Mouse (Mus musculus): ENCODE measurements around the gene Meis1. TPM values are rescaled to one million over a fixed set of nuclear protein-coding genes. Genes with fewer than 3 reads are reported as not detected.

Meis1 gene
- total and polyA plus RNA-seq, 3 experiments, result 8.2 to 16.5 TPM; not detected in 1

GRCm38 (mm10) chr11:18982331-18982730, 36.5 kb downstream of the Meis1 start:
- Histone ChIP-seq H3K27me3 (ENCODE audit: control insufficient read depth in 1 of 2, insufficient read depth in 2 of 2, low read length in 2 of 2) (no peaks in the 10 kb centered on the region), H3K27ac (ENCODE audit: control insufficient read depth, low read depth, low read length) (peak overlapping the region; percentile 51), H3K4me3 (ENCODE audit: control insufficient read depth in 1 of 2, insufficient read depth in 1 of 2, low read depth in 2 of 2, low read length in 2 of 2) (no peak overlapping the region), H3K9ac (ENCODE audit: control insufficient read depth, low read depth, low read length, poor library complexity, severe bottlenecking) (no peak overlapping the region), H3K79me2 (ENCODE audit: control insufficient read depth, insufficient read depth, low read length, poor library complexity) (no peaks in the 10 kb centered on the region; the same call in 1 of the 2 replicates), H3K4me1 (ENCODE audit: control insufficient read depth in 1 of 2, insufficient read depth in 2 of 2, low read length in 2 of 2) (peaks cover 22 to 28% of the 10 kb centered on the region in 2 experiments), H3K36me3 (ENCODE audit: control insufficient read depth in 1 of 2, insufficient read depth in 2 of 2, low read length in 2 of 2) (peaks cover 0 to 40% of the 10 kb centered on the region in 2 experiments; a peak in 3 of 4 replicates), H3K9me3 (replicated peaks; ENCODE audit: insufficient read depth, low read length) (no peaks in the 10 kb centered on the region)
- no peak for DNase-seq (ENCODE audit: low read depth, low spot score)
- TF ChIP-seq GATA1 (IDR thresholded peaks at IDR 0.05; ENCODE audit: low read depth, low read length) (no peak), TAL1 (IDR thresholded peaks at IDR 0.05; ENCODE audit: low read length) (no peak), POLR2A (IDR thresholded peaks at IDR 0.05; ENCODE audit: control insufficient read depth in 1 of 2, insufficient read depth in 1 of 2, low read depth in 1 of 2, low read length in 2 of 2, poor library complexity in 1 of 2) (no peak), JUND (IDR thresholded peaks at IDR 0.05; ENCODE audit: low read depth, low read length) (no peak), ZMIZ1 (IDR thresholded peaks at IDR 0.05; ENCODE audit: low read depth, low read length) (no peak), MXI1 (IDR thresholded peaks at IDR 0.05; ENCODE audit: low read depth, low read length) (no peak; the same call in 1 of the 2 replicates)

DNA sequence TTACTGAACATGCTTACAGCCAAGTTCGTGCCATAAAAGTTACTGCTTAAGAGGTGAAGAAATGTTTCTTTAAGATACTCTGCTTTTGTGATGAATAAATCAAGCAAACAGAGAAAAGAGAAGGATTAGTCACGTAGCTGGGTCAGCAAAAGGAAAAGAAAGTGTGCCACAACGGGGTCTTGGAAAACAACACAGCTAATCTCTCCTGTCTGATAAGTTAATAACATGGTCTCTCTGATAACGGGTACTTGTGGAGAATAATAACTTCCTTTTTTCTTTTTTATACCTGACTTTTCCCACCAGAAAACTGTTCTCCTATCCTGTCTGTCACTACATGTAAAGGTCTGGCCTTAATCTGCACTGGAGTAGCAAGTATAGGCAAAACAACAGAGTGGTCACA, 37.4 kb downstream of the Meis1 start:
- H3K36me3 ChIP-seq (ENCODE audit: control insufficient read depth in 1 of 2, insufficient read depth in 2 of 2, low read length in 2 of 2), result peaks cover 0 to 40% of the 10 kb centered on the region in 2 experiments; a peak in 3 of 4 replicates
- H3K9ac ChIP-seq (ENCODE audit: control insufficient read depth, low read depth, low read length, poor library complexity, severe bottlenecking), result peak overlapping the region; percentile 10; the same call in 1 of the 2 replicates
- peak overlapping the region in 1 of 2 experiments; percentile 41; a peak in 2 of 4 replicates for H3K4me3 ChIP-seq (ENCODE audit: control insufficient read depth in 1 of 2, insufficient read depth in 1 of 2, low read depth in 2 of 2, low read length in 2 of 2)
- H3K4me1 ChIP-seq (ENCODE audit: control insufficient read depth in 1 of 2, insufficient read depth in 2 of 2, low read length in 2 of 2), result peaks cover 22 to 28% of the 10 kb centered on the region in 2 experiments
- H3K79me2 ChIP-seq (ENCODE audit: control insufficient read depth, insufficient read depth, low read length, poor library complexity), result no peaks in the 10 kb centered on the region; the same call in 1 of the 2 replicates
- 0 out of 2 replicates have a peak, but pooled peaks have one; percentile 42 for TF ChIP-seq MXI1 (IDR thresholded peaks at IDR 0.05; ENCODE audit: low read depth, low read length)
- peak; percentile 93 for TF ChIP-seq RCOR1 (IDR thresholded peaks at IDR 0.05; ENCODE audit: low read depth, low read length)
- TF ChIP-seq NRF1 (IDR thresholded peaks at IDR 0.05; ENCODE audit: insufficient read depth, low read depth, low read length, poor library complexity, severe bottlenecking), result no peak
- peak; percentile 0; the same call in 1 of the 2 replicates for TF ChIP-seq RAD21 (IDR thresholded peaks at IDR 0.05; ENCODE audit: low read depth, low read length)
- TF ChIP-seq CHD1 (IDR thresholded peaks at IDR 0.05; ENCODE audit: low read depth, low read length), result no peak
- TF ChIP-seq EP300 (IDR thresholded peaks at IDR 0.05; ENCODE audit: low read depth in 1 of 2, low read length in 2 of 2), result peak; percentile 93 to 99
- peak; percentile 99 for TF ChIP-seq GATA1 (IDR thresholded peaks at IDR 0.05; ENCODE audit: low read depth, low read length)
- peak; percentile 91 for TF ChIP-seq MAFK (IDR thresholded peaks at IDR 0.05; ENCODE audit: borderline replicate concordance, low read depth, low read length)
- TF ChIP-seq ZMIZ1 (IDR thresholded peaks at IDR 0.05; ENCODE audit: low read depth, low read length), result no peak
- no peak for TF ChIP-seq KAT2A (conservative IDR thresholded peaks at IDR 0.05; ENCODE audit: low read depth, low read length)
- TF ChIP-seq SIN3A (IDR thresholded peaks at IDR 0.05; ENCODE audit: low read length), result peak; percentile 92
- peak; percentile 96 for TF ChIP-seq ETS1 (IDR thresholded peaks at IDR 0.05; ENCODE audit: low read depth, low read length)
- TF ChIP-seq GABPA (IDR thresholded peaks at IDR 0.05; ENCODE audit: low read depth, low read length), result 0 out of 2 replicates have a peak, but pooled peaks have one; percentile 36
- TF ChIP-seq MYC (IDR thresholded peaks at IDR 0.05; ENCODE audit: low read depth, low read length), result peak; percentile 48; the same call in 1 of the 2 replicates
- TF ChIP-seq HCFC1 (IDR thresholded peaks at IDR 0.05; ENCODE audit: low read depth, low read length), result peak; percentile 49; the same call in 1 of the 2 replicates
- TF ChIP-seq ZC3H11A (IDR thresholded peaks at IDR 0.05; ENCODE audit: low read depth, low read length), result peak; percentile 52
- peak in 1 of 3 experiments; percentile 2; a peak in 1 of 6 replicates for TF ChIP-seq CTCF (IDR thresholded peaks at IDR 0.05 in 2 of 3, conservative IDR thresholded peaks at IDR 0.05 in 1 of 3; ENCODE audit: control insufficient read depth in 1 of 3, insufficient read depth in 1 of 3, low read depth in 2 of 3, low read length in 3 of 3, poor library complexity in 1 of 3, severe bottlenecking in 1 of 3)
- peak; percentile 70; the same call in 1 of the 2 replicates for TF ChIP-seq BHLHE40 (IDR thresholded peaks at IDR 0.05; ENCODE audit: borderline replicate concordance, low read depth, low read length)
- TF ChIP-seq TCF12 (IDR thresholded peaks at IDR 0.05; ENCODE audit: low read depth, low read length), result peak; percentile 94
- TF ChIP-seq TAL1 (IDR thresholded peaks at IDR 0.05; ENCODE audit: low read length), result peak; percentile 46; the same call in 1 of the 2 replicates
- no peak; the same call in 1 of the 2 replicates for TF ChIP-seq SMC3 (IDR thresholded peaks at IDR 0.05; ENCODE audit: low read depth, low read length)
- peak; percentile 74; the same call in 1 of the 2 replicates for TF ChIP-seq ZNF384 (IDR thresholded peaks at IDR 0.05; ENCODE audit: low read depth, low read length)
- no peaks in the 10 kb centered on the region for H3K27me3 ChIP-seq (ENCODE audit: control insufficient read depth in 1 of 2, insufficient read depth in 2 of 2, low read length in 2 of 2)
- DNase-seq (ENCODE audit: low read depth, low spot score), result peak; percentile 87
- peak overlapping the region; percentile 89 for H3K27ac ChIP-seq (ENCODE audit: control insufficient read depth, low read depth, low read length)
- H3K9me3 ChIP-seq (replicated peaks; ENCODE audit: insufficient read depth, low read length), result no peaks in the 10 kb centered on the region
